Mouse (Mus musculus): ENCODE data around the gene Cd83. TPM values are rescaled to one million over a fixed set of nuclear protein-coding genes. Genes with fewer than 3 reads are reported as not detected.

Cd83 gene
- total RNA-seq, 2 experiments from 2014 or later, result 1.4 to 1.7 TPM

DNA sequence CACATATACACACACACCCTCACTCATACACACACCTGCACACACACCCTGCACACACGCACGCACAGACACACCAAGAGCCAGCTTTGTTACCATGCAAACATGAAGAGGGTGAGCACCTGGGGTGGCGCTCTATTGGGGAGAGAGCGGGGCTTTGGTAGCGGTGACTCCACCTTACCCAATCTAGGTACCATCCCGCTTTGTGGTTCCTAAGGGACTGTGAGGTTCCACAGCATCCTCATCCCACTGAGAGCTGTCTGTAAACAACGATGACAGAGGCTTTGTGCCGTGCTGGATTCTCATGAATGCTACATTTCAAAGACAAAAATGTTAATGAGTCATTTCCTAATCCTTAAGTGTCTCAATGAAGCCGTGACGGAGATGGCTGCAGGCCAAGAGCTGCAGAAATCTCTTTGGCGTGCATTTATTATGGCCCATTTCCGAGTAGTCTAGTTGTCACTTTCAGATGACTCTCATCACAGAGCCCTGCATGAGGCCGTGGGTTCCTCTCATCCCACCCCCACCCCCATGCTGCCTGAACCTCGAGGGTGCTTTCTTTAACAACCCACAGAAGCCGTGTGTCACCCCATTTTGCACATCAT, 10.5 kb upstream of the Cd83 start:
- peak; percentile 29; the same call in 1 of the 2 replicates for ATAC-seq (ENCODE audit: poor library complexity, severe bottlenecking)

- no peak for ATAC-seq (ENCODE audit: poor library complexity, severe bottlenecking)
These were observed 9.8 kb upstream of the Cd83 start for GRCm38 (mm10) chr13:43774605-43775426.

- no peak for ATAC-seq (ENCODE audit: poor library complexity, severe bottlenecking)
These were observed 9.2 kb upstream of the Cd83 start for GRCm38 (mm10) chr13:43775427-43775733.

DNA sequence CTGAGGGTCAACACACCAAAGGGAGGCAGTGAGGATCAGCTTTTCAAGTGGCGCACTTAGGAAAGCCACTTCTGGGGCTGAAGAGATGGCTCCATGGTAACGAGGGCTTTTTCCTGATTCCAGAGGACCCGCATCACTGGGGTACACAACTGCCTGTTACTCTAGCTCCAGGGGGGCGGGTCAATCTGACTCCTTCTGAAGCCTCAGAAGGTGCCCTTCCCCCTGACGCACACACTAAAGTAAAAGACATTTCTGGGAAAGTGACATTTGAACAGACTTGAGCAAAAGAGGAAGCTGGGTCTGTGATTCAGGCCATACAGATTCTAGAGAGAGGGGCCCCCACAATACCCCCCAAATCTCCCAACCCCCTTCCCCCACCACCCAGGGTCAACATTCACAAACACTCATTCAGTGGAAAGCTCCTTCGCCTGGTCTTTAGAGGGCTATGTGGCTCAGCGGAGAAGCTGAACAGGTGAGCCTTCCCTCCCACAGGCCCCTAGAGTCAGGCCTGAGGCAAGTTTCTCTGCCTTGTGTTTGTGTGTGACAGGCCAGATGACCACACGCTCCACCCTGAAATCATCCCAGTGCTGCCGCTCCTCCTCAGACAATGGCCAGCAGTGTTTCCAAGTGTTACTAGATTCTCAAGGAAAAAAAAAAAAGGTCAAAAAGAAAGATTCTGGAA, 7.1 kb upstream of the Cd83 start:
- ATAC-seq (ENCODE audit: poor library complexity, severe bottlenecking), result 0 out of 2 replicates have a peak, but pooled peaks have one; percentile 19

GRCm38 (mm10) chr13:43778021-43778649, 6.4 kb upstream of the Cd83 start:
- ATAC-seq (ENCODE audit: poor library complexity, severe bottlenecking), result peak; percentile 48

- no peak for ATAC-seq (ENCODE audit: poor library complexity, severe bottlenecking)
These were observed 5.6 kb upstream of the Cd83 start for GRCm38 (mm10) chr13:43778971-43779370.

DNA sequence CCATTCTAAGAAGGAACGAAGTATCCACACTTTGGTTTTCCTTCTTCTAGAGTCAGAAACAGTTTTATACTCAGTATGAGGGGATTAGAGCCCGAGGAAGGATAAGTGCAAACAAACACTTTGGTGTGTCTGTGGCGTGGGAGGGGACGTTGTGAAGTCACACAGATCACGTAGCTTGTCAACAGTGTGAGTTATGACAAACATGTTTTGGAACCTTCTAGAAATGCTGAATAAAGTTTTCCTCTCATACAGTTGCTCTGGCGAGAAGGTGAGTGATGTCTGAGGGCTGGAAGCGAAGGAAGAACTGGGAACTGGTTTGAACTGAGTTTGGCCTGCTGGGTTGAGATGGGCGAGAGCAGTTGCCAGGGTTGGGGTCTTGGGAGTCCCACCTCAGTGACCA, 4.5 kb upstream of the Cd83 start:
- no peak for ATAC-seq (ENCODE audit: poor library complexity, severe bottlenecking)

GRCm38 (mm10) chr13:43785712-43786072, 1.1 kb downstream of the Cd83 start:
- no peak for ATAC-seq (ENCODE audit: poor library complexity, severe bottlenecking)

GRCm38 (mm10) chr13:43786171-43786795, 1.7 kb downstream of the Cd83 start:
- no peak for ATAC-seq (ENCODE audit: poor library complexity, severe bottlenecking)

- no peak for ATAC-seq (ENCODE audit: poor library complexity, severe bottlenecking)
These were observed 2.7 kb downstream of the Cd83 start for GRCm38 (mm10) chr13:43787262-43787661.

DNA sequence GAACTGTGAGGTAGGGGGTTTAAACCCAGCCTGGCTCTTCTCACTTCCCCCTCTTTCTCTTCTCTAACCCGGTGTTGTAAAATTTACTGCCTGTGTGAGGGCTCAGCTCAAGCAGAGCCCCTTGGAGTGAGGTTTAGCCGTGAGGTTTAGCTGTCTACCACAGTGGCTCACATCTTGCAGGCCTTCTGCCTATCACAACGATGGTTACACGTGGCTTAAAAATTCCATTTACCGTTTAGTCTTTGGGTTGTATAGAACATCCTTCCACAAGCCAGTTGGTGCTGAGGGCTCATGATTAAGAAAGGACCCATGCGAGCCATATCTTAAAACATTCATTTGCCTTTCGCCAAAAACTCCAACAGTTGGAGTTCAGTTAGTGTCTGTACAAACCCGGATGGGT, 3.5 kb downstream of the Cd83 start:
- no peak for ATAC-seq (ENCODE audit: poor library complexity, severe bottlenecking)

- ATAC-seq (ENCODE audit: poor library complexity, severe bottlenecking), result peak; percentile 76
These were observed 4.5 kb downstream of the Cd83 start for GRCm38 (mm10) chr13:43788983-43789645.

DNA sequence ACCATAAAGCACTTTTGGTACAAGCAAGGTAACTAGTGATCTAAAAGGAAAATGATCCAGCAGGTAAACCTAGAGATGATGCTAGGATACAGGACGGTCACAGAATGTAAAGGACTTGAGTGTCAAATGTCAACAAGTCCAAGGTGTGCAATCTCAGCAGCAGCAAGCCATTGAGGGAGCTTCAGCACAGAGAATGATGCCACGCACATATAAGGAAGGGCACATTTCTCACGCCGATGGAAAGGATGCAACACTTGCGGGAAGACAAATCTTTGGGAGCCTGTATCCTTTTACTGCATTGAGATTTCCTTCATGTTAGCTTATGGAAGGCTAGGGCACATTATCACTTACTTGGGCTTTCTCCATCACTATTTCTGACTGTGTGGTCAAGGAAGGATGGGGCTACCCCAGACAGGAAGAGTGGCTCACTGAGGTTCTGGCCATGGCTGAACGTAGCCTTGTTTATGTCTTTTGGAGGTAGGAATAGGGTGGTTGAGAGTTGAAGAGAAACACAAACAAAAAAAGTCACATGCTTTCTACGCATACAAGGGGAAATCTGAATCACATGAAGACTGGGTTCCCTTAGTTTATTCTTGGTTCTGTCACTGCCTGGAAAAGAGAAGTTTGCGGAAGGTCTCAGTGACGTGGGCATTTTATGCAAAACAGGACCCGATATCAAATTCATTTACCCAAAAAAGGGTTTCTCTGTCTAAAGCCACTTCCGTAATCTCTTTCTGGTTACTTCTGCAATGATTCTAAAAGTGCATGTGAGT, 5.8 kb downstream of the Cd83 start:
- ATAC-seq (ENCODE audit: poor library complexity, severe bottlenecking), result peak; percentile 46

DNA sequence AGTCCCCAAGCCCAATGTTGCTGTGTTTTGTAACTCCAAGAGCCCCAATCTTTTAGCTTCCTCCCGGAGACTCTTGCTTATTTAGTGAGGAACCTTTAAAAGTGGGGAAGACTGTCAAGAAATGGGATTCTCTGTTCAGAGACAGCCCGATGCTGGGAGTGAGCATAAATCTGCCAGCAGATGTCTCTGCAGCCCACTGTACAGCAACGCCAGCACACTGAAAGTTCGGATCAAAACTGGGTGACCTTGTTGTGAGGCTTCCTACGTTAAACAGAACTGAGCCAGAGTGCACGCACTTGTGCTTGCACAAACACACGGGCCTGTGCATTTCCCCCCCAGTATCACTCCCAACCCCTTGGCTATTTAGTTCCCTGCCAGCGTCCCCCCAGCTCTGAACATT, 10.8 kb downstream of the Cd83 start:
- ATAC-seq (ENCODE audit: poor library complexity, severe bottlenecking), result no peak

- no peak for ATAC-seq (ENCODE audit: poor library complexity, severe bottlenecking)
These were observed 14.1 kb downstream of the Cd83 start for GRCm38 (mm10) chr13:43798655-43799054.

GRCm38 (mm10) chr13:43800136-43800535, 15.6 kb downstream of the Cd83 start:
- no peak for ATAC-seq (ENCODE audit: poor library complexity, severe bottlenecking)

GRCm38 (mm10) chr13:43801961-43802360, 17.4 kb downstream of the Cd83 start:
- ATAC-seq (ENCODE audit: poor library complexity, severe bottlenecking), result no peak

DNA sequence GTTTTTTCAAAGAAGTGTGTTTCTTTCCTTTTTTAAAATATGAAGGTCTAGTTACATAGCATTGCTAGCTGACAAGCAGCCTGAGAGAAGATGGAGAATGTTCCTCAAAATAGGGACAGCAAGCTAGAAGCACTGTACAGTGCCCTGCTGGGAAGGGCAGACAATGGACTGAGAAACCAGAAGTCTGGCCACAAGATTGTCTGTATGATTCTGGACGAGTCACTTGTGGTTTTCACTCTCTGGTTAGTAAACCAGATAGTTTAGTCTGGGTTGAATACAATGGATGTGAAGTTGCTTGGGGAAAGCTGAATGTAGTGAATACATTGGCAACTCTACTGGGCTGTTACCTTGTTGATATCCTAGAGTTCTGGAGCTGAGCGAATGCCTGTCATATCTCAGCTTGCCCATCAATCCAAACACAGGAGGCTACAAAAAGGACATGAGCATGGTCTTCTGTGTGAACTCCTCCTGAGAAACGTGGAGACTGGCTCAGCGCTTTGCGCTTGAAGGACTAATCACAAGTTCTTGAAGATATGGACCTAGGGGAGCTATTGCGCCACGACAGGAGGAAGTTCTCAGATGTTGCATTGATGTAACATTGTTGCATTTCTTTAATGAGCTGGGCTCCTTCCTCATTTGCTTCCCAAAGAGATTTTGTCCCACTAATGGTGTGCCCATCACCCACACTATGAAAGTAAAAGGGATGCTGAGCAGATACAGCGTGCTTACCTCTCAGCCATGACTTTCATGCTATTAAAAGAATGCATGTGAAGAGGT, 18.0 kb downstream of the Cd83 start:
- peak; percentile 88 for ATAC-seq (ENCODE audit: poor library complexity, severe bottlenecking)

- no peak for ATAC-seq (ENCODE audit: poor library complexity, severe bottlenecking)
These were observed 20.1 kb downstream of the Cd83 start for GRCm38 (mm10) chr13:43804648-43805047.

Data from megakaryocyte, adult 5-6 weeks (primary cell).